Mouse (Mus musculus) urinary bladder, adult 18-20 months (tissue): ENCODE data around the gene Klf5.

Experiments
- DNase-seq, 2 experiments: peaks; one replicate each; pipeline ENCODE4 v3.0.0; 2022; ENCODE audit warnings: low spot score in 2 of 2, mixed read lengths in 2 of 2

The Klf5 gene

DNA sequence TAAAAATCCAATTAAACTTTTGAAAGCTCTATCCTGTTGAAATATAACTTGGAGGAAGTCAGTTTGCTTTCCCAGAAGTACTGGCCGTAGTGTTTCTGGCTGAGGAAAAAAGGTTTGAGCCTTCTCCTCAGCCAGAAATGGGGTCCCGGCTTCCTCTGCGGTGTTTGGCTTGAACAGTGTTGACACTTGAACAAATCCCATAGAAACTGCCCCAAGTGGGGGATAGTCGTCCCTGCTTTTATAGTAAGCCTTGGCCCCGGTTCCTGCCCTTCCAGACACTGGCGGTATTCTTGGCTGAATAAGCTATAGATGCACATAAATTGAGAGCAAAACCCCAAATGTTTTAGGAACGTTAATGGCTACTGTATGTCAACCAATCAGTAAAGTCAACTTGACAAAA is 11.9 kb downstream of the Klf5 start:
- no peak for DNase-seq

DNA sequence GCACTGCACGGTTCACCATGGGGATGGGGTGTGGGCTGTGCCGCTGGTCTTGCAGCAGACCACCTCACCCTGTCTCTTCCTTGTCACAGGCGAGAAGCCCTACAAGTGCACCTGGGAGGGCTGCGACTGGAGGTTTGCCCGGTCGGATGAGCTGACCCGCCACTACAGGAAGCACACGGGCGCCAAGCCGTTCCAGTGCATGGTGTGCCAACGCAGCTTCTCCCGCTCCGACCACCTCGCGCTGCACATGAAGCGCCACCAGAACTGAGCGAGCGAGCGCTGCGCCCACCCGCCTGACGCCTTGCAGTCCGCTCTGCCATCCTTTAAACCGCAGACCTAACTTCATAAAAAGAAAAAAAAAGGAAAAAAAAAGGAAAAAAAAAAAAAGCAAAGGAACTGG is 14.6 kb downstream of the Klf5 start:
- DNase-seq = no peak

DNA sequence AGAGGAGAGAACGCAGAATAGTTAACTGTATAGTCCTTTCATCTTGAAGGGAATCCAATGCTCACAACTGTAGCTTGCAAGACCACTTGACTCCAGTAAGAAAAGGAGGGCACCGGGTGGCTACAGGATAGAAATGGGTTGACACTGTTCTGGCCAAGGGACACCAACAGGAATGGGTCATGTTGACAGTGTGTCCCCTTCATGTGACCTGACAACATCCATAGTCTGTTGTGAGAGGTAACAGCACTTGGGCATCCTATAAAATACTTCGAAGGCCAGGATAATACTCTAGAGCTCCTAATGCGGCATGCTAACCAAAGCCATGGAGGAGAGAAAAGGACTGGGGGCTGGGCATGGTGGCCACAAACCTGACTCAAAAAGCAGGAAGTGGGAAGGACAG is 17.8 kb downstream of the Klf5 start:
- DNase-seq = no peak

DNA sequence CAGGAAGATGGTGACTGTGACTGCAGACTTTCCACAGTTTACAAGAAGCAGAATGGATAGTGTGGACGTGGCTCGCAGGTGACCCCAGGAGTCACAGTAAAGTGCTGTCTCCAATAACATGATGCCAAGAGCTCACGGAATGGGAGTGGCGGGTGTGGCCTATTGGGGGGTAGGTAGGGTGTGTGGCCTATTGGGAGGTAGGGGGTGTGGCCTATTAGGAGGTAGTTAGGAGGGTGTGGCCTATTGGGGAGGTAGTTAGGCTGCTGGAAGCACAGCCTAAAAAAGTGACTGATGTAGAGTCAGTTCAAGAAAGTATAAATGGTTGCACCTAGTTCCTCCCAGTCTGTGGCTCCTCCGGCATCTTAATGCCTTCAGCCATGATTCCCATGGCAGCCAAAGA is 22.2 kb downstream of the Klf5 start:
- DNase-seq = no peak

DNA sequence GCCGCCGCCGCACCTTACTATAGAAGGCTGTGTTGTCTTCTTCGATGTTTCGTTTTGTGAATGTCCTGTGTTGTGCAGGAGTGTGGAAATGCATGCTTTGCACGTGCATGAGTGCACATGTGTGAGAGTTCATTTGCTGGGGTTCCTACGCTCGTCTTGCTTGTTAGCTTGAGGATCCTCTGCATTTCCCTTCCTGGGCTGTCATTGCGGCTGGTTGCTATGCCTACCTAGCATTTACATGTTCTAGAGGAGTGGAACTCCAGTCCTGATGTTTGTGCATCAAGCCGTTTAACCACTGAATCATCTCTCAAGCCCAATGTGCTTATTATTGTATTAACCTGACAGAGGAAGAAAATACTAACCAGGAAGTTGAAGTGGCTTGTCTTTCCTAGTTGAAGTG is 24.9 kb downstream of the Klf5 start:
- DNase-seq = no peak

DNA sequence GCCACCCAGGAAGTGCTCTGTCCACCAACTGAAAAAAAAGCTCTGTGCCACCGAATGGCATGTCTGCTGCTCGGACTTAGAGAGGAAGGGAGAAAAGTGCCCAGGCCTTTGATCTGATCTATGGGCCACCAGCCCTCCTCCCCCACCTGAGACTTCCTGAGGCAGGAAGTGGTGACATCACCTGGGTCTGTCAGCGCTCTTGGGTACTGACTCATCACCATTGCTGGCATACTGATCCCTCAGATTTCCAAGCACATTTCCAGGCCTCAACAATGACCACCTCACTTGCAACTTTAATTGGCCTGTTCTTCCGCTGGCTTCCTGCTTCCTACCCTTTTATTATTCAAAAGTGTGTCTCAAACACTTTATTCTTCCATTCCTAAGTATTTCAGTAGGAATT is 26.0 kb downstream of the Klf5 start:
- DNase-seq = no peak

DNA sequence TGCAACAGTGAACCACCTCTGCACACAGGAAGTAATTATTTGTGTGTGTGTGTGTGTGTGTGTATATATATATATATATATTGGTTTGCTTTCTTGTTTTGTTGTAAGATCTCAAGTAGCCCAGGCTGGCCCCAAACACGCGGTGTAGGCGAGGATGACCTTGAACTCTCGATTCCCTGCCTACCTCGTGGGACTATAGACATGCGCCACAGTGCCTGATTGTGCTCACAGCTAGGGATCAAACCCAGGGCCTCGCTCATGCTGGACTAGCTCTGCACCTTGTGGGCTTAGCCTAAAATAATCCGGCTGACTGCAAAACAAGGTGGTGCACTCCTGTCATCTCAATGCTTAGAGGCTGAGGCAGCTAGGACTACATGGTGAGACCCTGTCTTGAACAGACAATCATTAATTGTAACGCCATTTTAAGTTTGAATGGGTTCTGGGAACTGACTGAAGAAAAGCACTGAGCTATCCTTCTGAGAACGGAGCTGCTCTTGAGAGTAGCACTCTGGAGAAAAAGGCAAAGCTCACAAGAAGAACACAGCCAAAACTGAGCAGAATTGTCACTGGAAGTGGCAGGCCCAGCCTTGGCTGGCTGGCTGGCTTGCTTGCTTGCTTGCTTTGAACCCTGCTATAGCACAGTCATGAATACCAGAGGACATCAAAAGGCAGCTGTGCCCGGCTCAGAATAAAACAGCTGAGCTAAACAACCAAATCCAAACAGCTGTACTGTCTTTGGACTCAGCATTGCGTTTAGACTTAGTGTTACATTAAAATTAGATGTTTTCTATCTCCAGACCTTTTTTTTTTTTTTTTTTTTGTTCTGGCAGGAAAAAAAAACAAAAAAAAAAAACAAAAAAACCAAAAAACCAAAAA is 27.3 kb downstream of the Klf5 start:
- no peak for DNase-seq

DNA sequence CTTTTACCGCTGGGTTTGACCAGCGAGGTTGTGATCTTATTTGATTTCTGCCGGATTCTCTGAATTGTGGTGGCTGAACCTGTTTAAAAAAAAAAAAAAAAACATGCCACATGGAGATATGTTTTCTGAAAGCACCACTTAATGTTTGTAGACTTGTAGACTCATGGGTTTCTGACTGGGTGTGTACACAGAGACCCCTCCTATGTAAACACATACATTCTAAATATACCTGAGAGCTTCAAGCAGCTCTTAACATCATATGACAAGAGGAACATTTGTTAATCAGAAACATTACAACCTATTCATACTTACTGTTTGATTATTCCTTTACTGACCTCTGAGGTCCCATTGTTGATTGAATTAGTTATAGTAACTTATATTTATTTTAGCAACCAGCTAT is 38.1 kb downstream of the Klf5 start:
- no peak for DNase-seq

DNA sequence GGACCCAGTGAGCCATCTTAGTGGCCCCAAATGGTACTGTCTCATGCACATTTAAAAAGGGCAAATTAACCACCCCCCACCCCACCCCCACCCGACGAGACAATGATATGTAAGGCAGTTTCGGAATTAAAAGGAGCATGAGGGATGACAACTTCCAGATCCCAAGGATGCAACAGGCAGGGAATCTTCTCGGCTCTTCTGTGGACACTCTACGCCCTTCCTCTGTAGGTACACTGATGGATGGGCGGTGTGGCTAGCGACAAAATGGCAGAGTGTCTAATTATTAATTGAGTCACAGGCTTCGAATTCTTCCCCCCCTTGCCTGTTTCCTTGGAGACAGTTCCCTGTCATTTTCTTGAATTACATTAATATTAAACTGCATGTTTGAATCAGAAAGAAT is 40.5 kb downstream of the Klf5 start:
- DNase-seq = no peak

DNA sequence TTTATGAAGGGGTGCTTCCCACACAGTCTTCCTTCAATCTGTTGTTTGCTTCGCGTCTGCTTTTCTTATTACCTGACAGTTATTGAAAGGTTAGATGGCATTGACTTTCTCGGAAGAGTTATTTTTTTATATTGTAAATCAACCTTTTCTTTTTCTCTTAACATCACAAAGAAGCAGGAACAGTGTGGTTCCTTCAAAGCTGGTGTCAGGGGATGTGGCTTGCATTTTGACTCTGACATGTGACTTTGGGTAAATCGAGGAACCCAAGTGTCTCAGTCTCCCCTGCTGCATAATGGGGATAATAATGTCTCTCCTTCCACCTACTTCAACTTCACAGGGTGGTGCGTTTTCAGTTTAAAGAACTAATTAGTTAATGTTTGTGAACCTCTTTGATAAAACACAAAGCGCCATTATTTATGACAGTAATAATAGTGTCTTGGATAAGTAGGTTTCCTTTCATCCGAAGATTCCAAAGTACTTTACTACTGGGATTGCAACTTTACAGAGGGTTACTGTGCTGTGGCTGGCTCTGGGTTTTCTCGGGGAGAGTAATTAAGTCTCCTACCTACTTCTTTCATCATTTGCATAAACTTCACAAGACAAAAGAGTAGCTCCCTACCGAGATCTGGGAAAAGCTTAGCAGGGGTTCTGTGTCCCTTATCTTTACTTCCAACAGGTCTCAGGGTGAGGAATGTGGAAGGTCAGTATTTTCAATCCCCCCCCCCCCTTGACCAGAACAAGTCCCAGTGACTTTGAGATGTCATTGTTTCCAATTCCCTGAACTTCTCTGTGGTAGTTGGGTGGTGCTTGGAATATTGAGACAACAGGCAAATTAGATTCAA is 41.4 kb downstream of the Klf5 start:
- no peak for DNase-seq

DNA sequence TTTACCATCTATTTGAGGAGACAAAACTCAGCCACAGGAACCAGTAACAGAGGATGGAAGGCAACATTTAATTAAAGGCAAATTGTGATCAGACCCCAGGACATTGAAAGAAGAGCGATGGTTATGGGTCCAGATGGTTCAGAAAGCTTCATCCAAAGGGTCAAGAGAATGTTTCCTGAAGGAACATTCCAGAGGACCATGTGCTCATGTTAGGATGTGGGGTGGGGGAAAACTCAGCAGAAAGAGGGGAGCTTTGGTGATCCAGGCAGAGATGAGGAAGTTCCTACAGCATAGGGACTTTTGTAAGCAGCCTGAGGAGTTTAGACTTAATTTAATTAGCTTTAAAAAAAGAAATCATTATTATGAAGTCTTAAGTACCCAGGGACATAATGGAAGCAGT is 42.2 kb downstream of the Klf5 start:
- no peak for DNase-seq

DNA sequence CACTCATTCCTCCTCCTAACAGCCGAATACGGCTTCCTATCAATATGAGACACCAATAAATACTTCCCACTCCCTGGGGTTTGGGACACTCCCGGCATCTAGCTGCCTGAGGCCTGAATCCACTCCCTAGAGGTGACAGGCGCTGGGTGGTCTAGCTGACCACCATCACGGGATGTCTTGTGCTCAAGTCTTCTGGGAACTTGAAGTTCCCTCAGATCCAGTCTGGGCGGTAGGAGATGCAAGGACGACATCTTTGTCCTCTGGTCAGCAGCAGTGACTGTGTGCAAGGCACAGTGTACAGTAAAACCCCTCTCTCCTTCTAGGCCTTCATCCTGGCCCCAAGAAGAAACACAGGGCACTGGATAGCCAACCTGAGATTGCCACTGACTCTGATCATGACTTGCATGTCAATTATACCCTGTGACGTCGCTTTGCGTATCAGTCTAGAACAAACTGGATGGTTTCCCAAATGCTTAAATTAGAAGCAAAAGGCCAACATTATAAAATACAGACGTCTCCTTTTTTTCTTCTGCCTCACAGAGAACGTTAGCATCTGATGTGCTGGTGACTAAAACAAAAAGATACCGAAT is 49.8 kb downstream of the Klf5 start:
- peak in 1 of 2 experiments; percentile 19 for DNase-seq

DNA sequence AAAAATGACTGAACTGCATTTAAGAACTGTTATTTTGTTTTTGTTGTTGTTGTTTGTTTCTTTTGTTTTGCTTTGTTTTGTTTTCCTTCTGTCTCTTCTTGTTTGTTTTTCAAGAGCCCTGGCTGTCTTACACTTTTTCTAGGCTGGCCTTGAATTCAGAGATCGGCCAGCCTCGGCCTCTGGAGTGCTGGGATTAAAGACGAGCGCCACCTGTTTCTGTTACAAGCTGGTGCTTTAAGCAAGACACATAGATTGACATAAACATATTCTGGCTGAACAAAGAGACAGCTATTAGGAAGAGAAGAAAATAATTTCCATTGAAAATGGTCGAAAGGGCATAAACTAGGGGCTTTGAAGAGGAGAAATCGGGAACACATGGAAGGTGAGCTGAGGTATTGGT is 51.1 kb downstream of the Klf5 start:
- DNase-seq = no peak

DNA sequence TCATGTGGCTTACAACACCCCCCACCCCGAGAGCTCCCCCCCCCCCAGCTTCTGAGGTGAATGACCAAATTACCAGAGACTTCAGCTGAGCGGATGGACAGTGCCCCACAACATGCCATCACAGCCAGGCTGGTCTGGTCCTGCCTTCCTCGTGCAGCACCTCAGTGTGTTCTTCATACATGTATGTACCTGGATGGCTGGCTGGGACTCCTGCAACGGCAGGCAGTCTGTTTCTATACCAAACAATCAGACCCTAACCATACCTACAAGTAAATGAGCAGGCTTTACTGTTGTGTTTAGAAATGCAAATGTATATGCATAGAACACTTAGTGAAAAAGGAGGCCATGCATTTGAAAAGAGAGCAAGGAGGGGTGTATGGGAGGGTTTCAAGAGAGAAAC is 54.5 kb downstream of the Klf5 start:
- no peak for DNase-seq

DNA sequence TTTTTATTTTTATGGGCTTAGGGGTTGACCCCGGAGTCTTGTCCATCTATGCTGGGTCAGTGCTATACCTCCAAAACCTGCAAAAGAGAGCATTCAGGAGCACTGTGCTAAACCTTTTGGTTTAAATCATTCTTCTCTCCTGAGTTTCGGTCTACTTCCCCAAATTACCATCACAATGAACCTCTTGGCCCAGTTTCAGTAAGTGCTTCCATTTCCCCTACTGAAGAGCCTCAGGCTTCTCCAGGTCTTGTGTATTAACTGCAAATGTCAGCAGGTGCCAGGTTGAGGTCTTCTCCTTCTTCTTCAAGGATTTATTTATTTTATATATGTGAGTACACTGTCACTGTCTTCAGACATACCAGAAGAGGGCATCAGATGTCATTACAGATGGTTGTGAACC is 55.6 kb downstream of the Klf5 start:
- DNase-seq = no peak

DNA sequence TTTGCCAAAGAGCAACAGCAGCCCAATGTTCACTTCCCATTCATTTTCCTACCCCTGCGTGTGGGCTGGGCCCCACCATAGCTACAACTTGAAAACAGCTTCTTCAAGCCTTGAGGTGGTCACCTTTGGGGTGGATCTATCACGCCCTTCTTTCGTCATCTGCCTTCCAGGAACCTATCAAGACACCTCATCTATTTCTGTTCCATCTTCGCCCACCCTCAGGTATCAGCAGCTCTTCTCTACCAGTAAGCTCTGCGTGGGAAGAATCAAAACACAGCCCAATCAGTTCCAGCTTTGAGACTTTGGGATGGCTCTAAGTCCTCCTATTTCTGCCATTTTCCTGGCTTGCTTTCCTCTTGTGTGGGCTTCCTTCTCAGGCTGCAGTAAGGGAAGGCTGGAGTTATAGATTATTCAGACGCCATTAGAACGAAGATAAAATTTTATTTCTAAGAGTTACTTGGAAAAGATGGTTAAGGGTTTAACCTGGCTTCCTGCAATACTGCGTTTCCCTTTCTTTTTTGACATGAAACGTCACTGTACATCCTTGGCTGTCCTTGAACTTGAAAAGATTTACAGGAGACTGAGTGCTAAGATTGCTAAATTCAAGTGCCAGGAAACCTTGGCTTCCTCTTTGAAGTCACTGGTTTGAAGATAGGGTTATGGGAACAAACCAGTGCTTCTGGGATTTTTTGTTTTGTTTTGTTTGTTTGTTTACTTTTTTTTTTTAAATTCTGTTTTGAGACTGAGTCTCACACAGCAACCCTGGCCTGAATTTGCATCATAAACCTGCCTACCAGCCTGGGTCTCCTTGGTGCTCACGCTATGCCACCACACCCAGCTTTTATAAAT is 56.5 kb downstream of the Klf5 start:
- DNase-seq = no peak

DNA sequence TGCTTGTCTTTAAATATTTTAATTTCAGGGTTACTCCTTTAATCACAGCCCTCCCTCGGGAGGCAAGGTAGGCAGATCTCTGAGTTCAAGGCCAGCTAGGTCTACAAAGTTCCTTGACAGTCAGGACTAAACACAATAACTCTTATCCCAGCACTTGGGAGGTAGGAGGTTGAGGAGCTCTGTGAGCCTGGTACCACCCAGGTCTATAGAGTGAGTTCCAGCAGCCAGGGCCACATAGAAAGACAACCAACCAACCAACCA is 57.0 kb downstream of the Klf5 start:
- DNase-seq = no peak

DNA sequence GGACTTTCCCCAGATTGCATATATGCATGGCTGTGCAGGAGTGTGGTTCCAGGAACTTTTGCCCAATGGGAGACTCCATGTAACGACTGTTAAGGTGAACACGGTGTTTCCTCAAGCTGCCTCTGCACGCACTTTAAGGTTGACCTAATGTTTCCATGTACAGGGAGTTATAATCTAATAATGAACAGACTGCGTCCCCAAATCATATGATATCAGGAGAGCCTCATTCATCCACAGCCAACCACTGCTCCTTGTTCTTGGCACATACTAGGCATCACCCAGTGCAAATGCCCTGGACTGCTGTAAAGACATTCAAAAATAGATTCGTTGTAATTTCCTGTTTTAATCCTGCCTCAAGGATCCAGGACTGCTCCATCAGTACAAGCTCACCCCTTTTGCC is 64.5 kb downstream of the Klf5 start:
- no peak for DNase-seq

DNA sequence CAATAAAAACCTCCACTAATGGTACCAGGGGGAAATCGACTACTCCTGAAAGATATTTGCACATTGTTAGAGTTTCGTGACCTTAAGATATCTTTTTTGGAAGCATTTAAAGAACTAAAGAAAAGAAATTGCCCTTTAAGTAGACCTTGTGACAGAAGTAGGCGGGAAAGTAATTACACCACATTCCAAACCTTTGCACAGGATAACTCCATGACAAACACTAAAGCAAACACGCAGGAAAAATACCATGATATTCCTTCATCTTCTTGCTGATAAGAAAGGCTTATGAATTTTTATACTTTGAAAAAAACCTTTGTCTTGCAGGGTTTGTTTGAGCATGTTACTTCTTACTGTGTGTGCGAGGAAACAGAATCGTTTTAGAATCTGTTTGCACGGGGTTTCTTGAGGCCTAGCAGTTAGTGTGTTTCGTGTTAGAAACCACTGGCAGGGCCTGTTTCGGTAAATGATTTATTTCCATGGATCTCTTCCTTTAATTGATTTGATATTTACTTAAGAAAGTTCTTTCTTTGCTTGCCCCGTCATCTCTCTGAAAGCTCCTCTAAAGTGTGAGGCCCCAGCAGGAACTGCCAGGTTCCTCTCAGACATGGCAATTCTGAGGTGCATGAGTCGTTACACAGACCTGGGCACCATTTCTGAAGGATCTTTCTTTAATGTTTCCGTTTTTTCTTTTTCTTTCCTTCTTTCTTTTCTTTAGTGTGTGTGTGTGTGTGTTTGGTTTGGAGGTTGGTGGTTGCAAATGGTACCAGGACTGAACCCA is 65.7 kb downstream of the Klf5 start:
- DNase-seq = no peak
